ENCODE assay signal across 8 mouse cellular contexts in genomic region chr10:45372994-45373692, GRCm38 (mm10). TPM values are rescaled to one million over a fixed set of nuclear protein-coding genes. Genes with fewer than 3 reads are reported as not detected.
DNase-seq lines count a peak whose midpoint lies in the region; ATAC-seq and TF ChIP-seq lines count a peak whose summit lies in the region.

No protein-coding gene starts in this region.

- TF ChIP-seq CTCF in heart, adult 2 months (IDR thresholded peaks at IDR 0.05) = peak; percentile 96
- peak; percentile 95 for TF ChIP-seq CTCF in hindbrain, postnatal 0 days (IDR thresholded peaks at IDR 0.05; ENCODE audit: low read depth)

- ATAC-seq in forebrain, embryonic 12.5 days (ENCODE audit: low FRiP score) = peak; percentile 72
- ATAC-seq in hindbrain, postnatal 0 days = peak; percentile 80
- ATAC-seq in midbrain, embryonic 12.5 days (ENCODE audit: low FRiP score, low read depth) = peak; percentile 78

- H3K4me3 ChIP-seq in heart, adult 2 months = no peak overlapping the region
- H3K4me3 ChIP-seq in forebrain, embryonic 12.5 days (replicated peaks) = no peak overlapping the region
- no peak overlapping the region for H3K4me3 ChIP-seq in hindbrain, postnatal 0 days (ENCODE audit: low read length)
- H3K4me3 ChIP-seq in midbrain, embryonic 12.5 days = no peak overlapping the region

- no peaks in the 10 kb centered on the region for H3K79me2 ChIP-seq in heart, adult 2 months (replicated peaks; ENCODE audit: control insufficient read depth, insufficient read depth, low read length)

- no peak overlapping the region for H3K9ac ChIP-seq in heart, adult 2 months (ENCODE audit: low read depth, low read length)
- no peak overlapping the region for H3K9ac ChIP-seq in forebrain, embryonic 12.5 days
- no peak overlapping the region for H3K9ac ChIP-seq in hindbrain, postnatal 0 days (replicated peaks; ENCODE audit: low read length)
- H3K9ac ChIP-seq in midbrain, embryonic 12.5 days (replicated peaks) = no peak overlapping the region

- H3K4me1 ChIP-seq in heart, adult 2 months (ENCODE audit: control insufficient read depth, insufficient read depth, low read length) = no peaks in the 10 kb centered on the region
- H3K4me1 ChIP-seq in forebrain, embryonic 12.5 days = no peaks in the 10 kb centered on the region
- H3K4me1 ChIP-seq in hindbrain, postnatal 0 days (ENCODE audit: insufficient read depth, low read length) = no peaks in the 10 kb centered on the region
- H3K4me1 ChIP-seq in midbrain, embryonic 12.5 days = no peaks in the 10 kb centered on the region

- no peak overlapping the region for H3K27ac ChIP-seq in heart, adult 2 months
- H3K27ac ChIP-seq in forebrain, embryonic 12.5 days = no peak overlapping the region
- H3K27ac ChIP-seq in hindbrain, postnatal 0 days = no peak overlapping the region
- H3K27ac ChIP-seq in midbrain, embryonic 12.5 days (replicated peaks) = no peak overlapping the region

- H3K36me3 ChIP-seq in heart, adult 2 months (ENCODE audit: control insufficient read depth, insufficient read depth, low read length) = no peaks in the 10 kb centered on the region
- no peaks in the 10 kb centered on the region for H3K36me3 ChIP-seq in forebrain, embryonic 12.5 days (replicated peaks)
- H3K36me3 ChIP-seq in hindbrain, postnatal 0 days (ENCODE audit: insufficient read depth, low read length) = no peaks in the 10 kb centered on the region
- no peaks in the 10 kb centered on the region for H3K36me3 ChIP-seq in midbrain, embryonic 12.5 days

- no peaks in the 10 kb centered on the region for H3K9me3 ChIP-seq in forebrain, embryonic 12.5 days
- no peaks in the 10 kb centered on the region for H3K9me3 ChIP-seq in hindbrain, postnatal 0 days (ENCODE audit: low read length)
- no peaks in the 10 kb centered on the region for H3K9me3 ChIP-seq in midbrain, embryonic 12.5 days

- TF ChIP-seq POLR2A in heart, adult 2 months (IDR thresholded peaks at IDR 0.05; ENCODE audit: insufficient read depth, low read depth, low read length) = no peak

- no peaks in the 10 kb centered on the region for H3K27me3 ChIP-seq in heart, adult 2 months (ENCODE audit: control insufficient read depth, insufficient read depth, low read length)
- no peaks in the 10 kb centered on the region for H3K27me3 ChIP-seq in forebrain, embryonic 12.5 days
- no peaks in the 10 kb centered on the region for H3K27me3 ChIP-seq in hindbrain, postnatal 0 days (ENCODE audit: insufficient read depth, low read length)
- H3K27me3 ChIP-seq in midbrain, embryonic 12.5 days = no peaks in the 10 kb centered on the region

- intact Hi-C loops in heart, adult 2 months (cut with DNase I) = loop anchor here (2.0 to 10.0 kb wide), 3 partner anchors 261 to 1078 kb away; no protein-coding TSS in a partner anchor
- intact Hi-C loops in heart, postnatal 25 days (cut with DNase I) = loop anchor here (1.0 to 2.0 kb wide), 2 partner anchors 275 to 322 kb away; no protein-coding TSS in a partner anchor

- WGBS in heart, adult 2 months = 42% methylated on average over 4 of the region's 4 CpGs
- 65% methylated on average over 4 of the region's 4 CpGs for WGBS in forebrain, embryonic 12.5 days
- WGBS in hindbrain, postnatal 0 days = 37% methylated on average over 4 of the region's 4 CpGs
- WGBS in midbrain, embryonic 12.5 days = 59% methylated on average over 4 of the region's 4 CpGs

- H3K4me2 ChIP-seq in forebrain, embryonic 12.5 days = no peak overlapping the region
- no peak overlapping the region for H3K4me2 ChIP-seq in hindbrain, postnatal 0 days (ENCODE audit: low read depth, low read length)
- no peak overlapping the region for H3K4me2 ChIP-seq in midbrain, embryonic 12.5 days (replicated peaks)

- DNase-seq in heart, adult 2 months = peak; percentile 39 to 41
- DNase-seq in heart, postnatal 25 days (ENCODE audit: low spot score) = no peak
- peak; percentile 51 for DNase-seq in c-Kit-positive CD71-negative TER-119-negative erythroid progenitor cells, embryonic 14.5 days (ENCODE audit: low read depth)
- peak; percentile 92 for DNase-seq in hindbrain, postnatal 0 days (ENCODE audit: low spot score)
- DNase-seq in left cerebral cortex, adult 18-20 months (ENCODE audit: low spot score in 2 of 2) = peak; percentile 67 to 69
- DNase-seq in right cerebral cortex, postnatal 36 days (ENCODE audit: low spot score in 2 of 2) = peak; percentile 54 to 59

- peak; percentile 49; the same call in 1 of the 2 replicates for TF ChIP-seq EP300 in heart, adult 2 months (IDR thresholded peaks at IDR 0.05; ENCODE audit: insufficient read depth, low read depth, low read length)

RNA-seq across cellular contexts. Expression of gene Bves, which starts 37.6 kb away (rescaled TPM):
- 10 to 100 TPM; 31.1 to 34.8 TPM for total RNA-seq in heart, adult 2 months (2021)
- polyA plus RNA-seq in heart, adult 2 months (2012; rRNA removed) = 25.0 and 44.5 TPM in 2 replicates
- 10 to 100 TPM; 42.2 to 43.8 TPM for total RNA-seq in heart, postnatal 25 days (2021)
- polyA plus RNA-seq in forebrain, embryonic 12.5 days (2016; fragmentation: Nextera tagmentation; extraction: Ambion mirVana) = 1.4 TPM in 2 replicates
- 0.72 and 2.0 TPM in 2 replicates for total RNA-seq in hindbrain, postnatal 0 days (2014; rRNA removed)
- polyA plus RNA-seq in hindbrain, postnatal 0 days (2015; fragmentation: Nextera tagmentation; extraction: Ambion mirVana) = 1.1 TPM in 2 replicates
- total RNA-seq in left cerebral cortex, adult 18-20 months (2021) = under 1 TPM; 0.47 to 0.63 TPM
- polyA plus RNA-seq in midbrain, embryonic 12.5 days (2016; fragmentation: Nextera tagmentation; extraction: Ambion mirVana) = 1.5 and 1.7 TPM in 2 replicates

Comparison
In these comparisons a context has a peak if more than half of its experiments do, and no peak if none do; other contexts are left out.
1. RNA of gene Bves, which starts 37.6 kb away (total RNA-seq): 42.2 to 43.8 TPM in heart, postnatal 25 days and 31.1 to 34.8 TPM in heart, adult 2 months; 0.72 to 2.0 TPM in hindbrain, postnatal 0 days and 0.47 to 0.63 TPM in left cerebral cortex, adult 18-20 months; every median in the first group is over 10 times any median in the second.
2. Peak in every context shown above with its lines, with median percentiles within 50 percentile points of each other: ATAC-seq.